Mouse (Mus musculus) heart, embryonic 16.5 days (tissue): ENCODE measurements at regions not wholly inside any gene's neighbourhood (a gene's known extent, or its start where the extent isn't known, plus 50 kb on each side); places are given as distances from the start of the nearest gene placed in this dataset.

Experiments used
- ATAC-seq: fragments of 200-750 bp; cut with Nextera tagmentation; replicated peaks from 2 replicates; pipeline ENCODE4 v1.8.0; 2017; ENCODE audit warnings: moderate number of reproducible peaks; ENCODE audit not compliant: insufficient read depth, low FRiP score; ENCODE audit errors: extremely low read depth
- H3K27ac ChIP-seq: fragments of 300-500 bp; sonication (generic); 2 replicates; pipeline ENCODE4 v1.5.1; 2014; ENCODE audit warnings: mild to moderate bottlenecking, low read length, control low read depth, moderate library complexity
- H3K27me3 ChIP-seq: fragments of 300-500 bp; sonication (generic); 2 replicates; pipeline ENCODE4 v1.6.1; 2014; ENCODE audit warnings: low read length, mixed read lengths; ENCODE audit not compliant: control insufficient read depth, insufficient read depth
- H3K36me3 ChIP-seq: fragments of 300-500 bp; sonication (generic); 2 replicates; pipeline ENCODE4 v1.6.1; 2014; ENCODE audit not compliant: control insufficient read depth, insufficient read depth
- H3K4me1 ChIP-seq: fragments of 300-500 bp; sonication (generic); 2 replicates; pipeline ENCODE4 v1.6.1; 2014; ENCODE audit warnings: low read length, mixed read lengths; ENCODE audit not compliant: control insufficient read depth, insufficient read depth
- H3K4me2 ChIP-seq: fragments of 300-500 bp; sonication (generic); 2 replicates; pipeline ENCODE4 v1.6.1; 2014; ENCODE audit warnings: low read depth, mild to moderate bottlenecking, control low read depth, low read length
- H3K4me3 ChIP-seq: fragments of 300-500 bp; sonication (generic); 2 replicates; pipeline ENCODE4 v1.5.1; 2014; ENCODE audit warnings: mild to moderate bottlenecking, control low read depth, low read length
- H3K9ac ChIP-seq: fragments of 300-500 bp; sonication (generic); 2 replicates; pipeline ENCODE4 v1.6.1; 2014; ENCODE audit warnings: low read length, control low read depth
- H3K9me3 ChIP-seq: fragments of 300-500 bp; sonication (generic); replicated peaks from 2 replicates; pipeline ENCODE4 v1.6.1; 2016; ENCODE audit warnings: low read length; ENCODE audit not compliant: control insufficient read depth
- WGBS: fragments of 180-500 bp; shearing (Covaris S2); extraction: QIAGEN DNeasy Blood & Tissue Kit; methylation state at CpG from one replicate; pipeline ENCODE4 v1.1.7; 2014; 5-methylcytosine and 5-hydroxymethylcytosine counted together

DNA sequence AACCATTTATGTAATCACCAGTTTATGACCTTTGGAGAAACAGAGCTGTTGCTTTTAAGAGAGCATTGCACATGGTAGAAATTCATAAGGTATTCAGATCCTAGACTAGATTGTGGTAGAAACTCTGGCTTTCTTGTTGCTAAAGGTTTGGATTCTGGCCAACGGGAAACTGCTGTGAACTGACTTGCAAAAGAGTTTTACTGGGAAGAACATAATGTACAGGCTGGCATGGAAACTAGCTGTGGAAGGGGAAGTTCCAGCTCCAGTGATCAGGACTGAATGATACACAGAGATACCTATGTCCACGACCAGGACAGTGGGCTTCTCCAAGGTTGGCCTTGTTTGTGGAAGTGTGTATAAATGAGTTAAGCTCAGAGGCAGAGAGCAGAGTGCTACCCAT is 318.9 kb downstream of the Sv2b start:
- Histone ChIP-seq H3K9ac (no peak overlapping the region), H3K9me3 (no peaks in the 10 kb centered on the region), H3K27me3 (no peaks in the 10 kb centered on the region), H3K4me1 (no peaks in the 10 kb centered on the region), H3K4me2 (no peak overlapping the region), H3K4me3 (no peak overlapping the region), H3K27ac (no peak overlapping the region), H3K36me3 (no peaks in the 10 kb centered on the region)
- no peak for ATAC-seq
- 56% methylated on average over 2 of the region's 2 CpGs for WGBS

DNA sequence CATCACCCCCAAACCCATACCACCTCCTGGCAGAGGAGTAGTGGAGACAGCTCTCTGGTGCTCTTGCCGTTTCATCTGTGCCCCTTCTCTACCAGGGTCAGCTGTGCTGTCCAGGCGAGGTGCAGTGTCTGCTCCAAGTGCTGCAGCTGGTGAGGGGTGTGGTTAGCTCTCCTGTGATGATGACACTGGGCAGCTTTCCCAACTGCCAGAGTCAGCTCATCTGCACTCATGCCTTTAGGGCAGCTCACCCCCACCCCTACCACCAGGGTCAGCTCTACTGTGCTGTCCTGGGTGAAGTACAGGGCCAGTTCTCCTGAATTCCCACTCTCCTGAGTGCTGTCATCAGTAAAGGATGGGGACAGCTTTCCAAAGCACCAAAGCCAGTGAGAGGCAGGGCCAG is 329.6 kb downstream of the Sv2b start:
- no peaks in the 10 kb centered on the region for H3K9me3 ChIP-seq
- no peaks in the 10 kb centered on the region for H3K4me1 ChIP-seq
- H3K36me3 ChIP-seq, result no peaks in the 10 kb centered on the region
- no peak overlapping the region for H3K4me2 ChIP-seq
- H3K27ac ChIP-seq, result no peak overlapping the region
- 50% methylated on average over 2 of the region's 2 CpGs for WGBS
- no peaks in the 10 kb centered on the region for H3K27me3 ChIP-seq
- no peak overlapping the region for H3K4me3 ChIP-seq
- no peak overlapping the region for H3K9ac ChIP-seq
- ATAC-seq, result no peak

- no peaks in the 10 kb centered on the region for H3K9me3 ChIP-seq
- H3K4me3 ChIP-seq, result no peak overlapping the region
- ATAC-seq, result no peak
- H3K9ac ChIP-seq, result no peak overlapping the region
- H3K27ac ChIP-seq, result no peak overlapping the region
- H3K27me3 ChIP-seq, result no peaks in the 10 kb centered on the region
- no peak overlapping the region for H3K4me2 ChIP-seq
- no peaks in the 10 kb centered on the region for H3K36me3 ChIP-seq
- no peaks in the 10 kb centered on the region for H3K4me1 ChIP-seq
These were observed 333.1 kb downstream of the Sv2b start for GRCm38 (mm10) chr7:74975986-74976385.

- Histone ChIP-seq H3K4me1 (no peaks in the 10 kb centered on the region), H3K4me2 (no peak overlapping the region), H3K9ac (no peak overlapping the region), H3K27me3 (no peaks in the 10 kb centered on the region), H3K36me3 (no peaks in the 10 kb centered on the region), H3K4me3 (no peak overlapping the region), H3K27ac (no peak overlapping the region), H3K9me3 (no peaks in the 10 kb centered on the region)
- no peak for ATAC-seq
- 48% methylated on average over 3 of the region's 3 CpGs for WGBS
These were observed 334.6 kb downstream of the Sv2b start for GRCm38 (mm10) chr7:74974448-74974847.

DNA sequence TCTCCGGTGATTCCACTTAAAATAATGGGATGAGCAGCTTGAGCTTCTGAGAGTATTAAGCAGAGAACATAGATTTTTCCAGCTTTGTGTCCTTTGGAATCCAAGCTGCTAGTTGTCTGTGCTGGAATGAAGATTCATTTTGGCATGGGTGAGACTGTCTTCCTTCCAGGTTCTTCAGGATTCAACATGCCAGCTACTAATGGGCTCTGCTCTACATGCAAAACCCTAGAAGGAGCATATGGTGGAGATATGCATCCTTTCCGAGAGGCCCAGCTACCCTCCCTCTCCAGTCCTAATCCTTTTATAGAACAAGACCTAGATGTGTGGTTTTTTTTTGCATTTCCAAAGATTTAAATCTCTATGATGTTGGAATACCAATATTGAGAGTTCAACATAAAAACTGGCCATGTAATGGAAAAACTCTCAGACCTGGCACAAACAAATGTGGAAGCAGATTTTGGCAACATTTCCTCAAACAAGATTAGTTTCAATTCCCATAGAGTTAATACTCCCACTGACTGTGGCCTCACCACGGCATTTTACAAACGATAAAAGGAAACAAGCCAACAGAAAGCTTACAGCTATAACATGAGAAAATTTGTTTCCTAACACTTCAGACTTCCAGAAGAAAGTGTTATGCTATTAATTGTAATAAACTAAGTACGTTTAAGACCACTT is 364.5 kb downstream of the Sv2b start:
- WGBS, result 59% methylated on average over 5 of the region's 5 CpGs
- H3K27ac ChIP-seq, result no peak overlapping the region
- H3K4me3 ChIP-seq, result no peak overlapping the region
- H3K27me3 ChIP-seq, result no peaks in the 10 kb centered on the region
- H3K4me1 ChIP-seq, result no peaks in the 10 kb centered on the region
- ATAC-seq, result no peak
- no peak overlapping the region for H3K4me2 ChIP-seq
- H3K9me3 ChIP-seq, result no peaks in the 10 kb centered on the region
- no peaks in the 10 kb centered on the region for H3K36me3 ChIP-seq
- H3K9ac ChIP-seq, result no peak overlapping the region

DNA sequence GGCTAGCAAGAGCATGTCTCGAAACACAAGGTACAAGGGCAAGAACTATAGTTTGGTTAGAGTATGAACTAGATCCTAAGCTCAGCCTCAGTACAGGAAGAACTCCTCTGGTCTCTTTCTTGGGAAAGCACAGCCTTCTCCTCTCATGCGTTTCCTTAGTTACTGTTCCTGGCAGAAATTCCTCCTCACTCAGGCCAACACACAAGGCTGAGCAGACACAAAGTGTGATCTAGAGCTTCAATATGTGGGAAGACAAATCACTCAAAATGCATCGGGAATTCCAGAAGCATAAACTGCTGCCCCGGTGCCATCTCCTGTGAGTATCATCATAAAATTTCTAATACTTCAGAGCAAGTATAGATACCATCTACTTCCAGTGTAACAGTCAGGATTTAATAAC is 366.1 kb downstream of the Sv2b start:
- Histone ChIP-seq H3K27ac (no peak overlapping the region), H3K4me1 (no peaks in the 10 kb centered on the region), H3K9me3 (no peaks in the 10 kb centered on the region), H3K27me3 (no peaks in the 10 kb centered on the region), H3K4me3 (no peak overlapping the region), H3K36me3 (no peaks in the 10 kb centered on the region), H3K4me2 (no peak overlapping the region), H3K9ac (no peak overlapping the region)
- ATAC-seq, result no peak
- 63% methylated on average over 4 of the region's 4 CpGs for WGBS

GRCm38 (mm10) chr7:74942146-74942545 is 366.9 kb downstream of the Sv2b start:
- ATAC-seq, result no peak

GRCm38 (mm10) chr7:74929142-74929829 is 374.7 kb upstream of the Slco3a1 start:
- 55% methylated on average over 8 of the region's 8 CpGs for WGBS
- no peaks in the 10 kb centered on the region for H3K9me3 ChIP-seq
- H3K4me3 ChIP-seq, result no peak overlapping the region
- H3K9ac ChIP-seq, result no peak overlapping the region
- no peaks in the 10 kb centered on the region for H3K27me3 ChIP-seq
- H3K27ac ChIP-seq, result no peak overlapping the region
- no peaks in the 10 kb centered on the region for H3K4me1 ChIP-seq
- no peaks in the 10 kb centered on the region for H3K36me3 ChIP-seq
- no peak for ATAC-seq
- H3K4me2 ChIP-seq, result no peak overlapping the region

More at GRCm38 (mm10) chr7:74942146-74942545, 366.9 kb downstream of the Sv2b start:
- Histone ChIP-seq H3K4me2 (no peak overlapping the region), H3K36me3 (no peaks in the 10 kb centered on the region), H3K9me3 (no peaks in the 10 kb centered on the region), H3K4me1 (no peaks in the 10 kb centered on the region), H3K4me3 (no peak overlapping the region), H3K27me3 (no peaks in the 10 kb centered on the region), H3K27ac (no peak overlapping the region), H3K9ac (no peak overlapping the region)
- WGBS, result 45% methylated on average over 3 of the region's 3 CpGs

DNA sequence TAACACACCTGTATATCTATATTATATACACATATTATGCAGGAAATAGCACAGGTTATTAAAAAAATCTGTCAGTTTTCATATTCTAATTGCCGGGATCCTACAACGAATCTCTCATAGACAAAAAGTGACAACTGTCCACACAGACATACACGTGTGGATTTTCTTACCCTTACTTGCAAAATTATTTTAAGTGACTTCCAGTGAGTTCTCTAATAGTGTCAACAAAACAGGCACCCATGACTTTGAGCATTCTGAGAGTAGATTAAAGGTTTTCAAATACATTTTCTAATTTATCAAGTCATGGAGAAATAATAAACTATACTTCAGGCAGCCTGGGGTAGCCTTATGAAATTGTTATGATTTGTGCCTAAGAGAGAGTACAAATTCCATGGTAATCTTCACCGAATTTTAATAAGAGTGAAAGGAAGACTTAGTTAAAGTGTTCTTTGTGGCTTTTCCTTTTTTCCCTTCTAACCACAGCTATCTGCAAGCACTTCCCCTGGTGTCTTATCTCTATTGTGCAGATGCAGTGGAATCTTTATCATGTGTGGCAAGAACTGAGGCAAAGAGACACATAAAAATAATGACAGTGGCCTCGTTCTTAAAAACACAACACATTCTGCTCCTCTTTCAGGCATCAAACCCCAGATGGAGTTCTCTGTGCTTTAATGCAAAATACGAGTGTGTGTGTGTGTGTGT is 373.8 kb upstream of the Slco3a1 start:
- no peak overlapping the region for H3K9ac ChIP-seq
- H3K36me3 ChIP-seq, result no peaks in the 10 kb centered on the region
- H3K4me3 ChIP-seq, result no peak overlapping the region
- no peaks in the 10 kb centered on the region for H3K27me3 ChIP-seq
- ATAC-seq, result no peak
- no peak overlapping the region for H3K4me2 ChIP-seq
- H3K9me3 ChIP-seq, result no peaks in the 10 kb centered on the region
- no peak overlapping the region for H3K27ac ChIP-seq
- H3K4me1 ChIP-seq, result no peaks in the 10 kb centered on the region
- 54% methylated on average over 6 of the region's 6 CpGs for WGBS
